Mouse (Mus musculus) right cerebral cortex, postnatal 14 days (tissue): ENCODE results near the gene Trappc13.

Source experiments
- DNase-seq: peaks from one replicate; pipeline ENCODE4 v3.0.0; 2022

Gene Trappc13

GRCm38 (mm10) chr13:104113782-104114181 is 64.5 kb downstream of the Trappc13 start:
- no peak for DNase-seq

GRCm38 (mm10) chr13:104112266-104112900 is 65.9 kb downstream of the Trappc13 start:
- no peak for DNase-seq

DNA sequence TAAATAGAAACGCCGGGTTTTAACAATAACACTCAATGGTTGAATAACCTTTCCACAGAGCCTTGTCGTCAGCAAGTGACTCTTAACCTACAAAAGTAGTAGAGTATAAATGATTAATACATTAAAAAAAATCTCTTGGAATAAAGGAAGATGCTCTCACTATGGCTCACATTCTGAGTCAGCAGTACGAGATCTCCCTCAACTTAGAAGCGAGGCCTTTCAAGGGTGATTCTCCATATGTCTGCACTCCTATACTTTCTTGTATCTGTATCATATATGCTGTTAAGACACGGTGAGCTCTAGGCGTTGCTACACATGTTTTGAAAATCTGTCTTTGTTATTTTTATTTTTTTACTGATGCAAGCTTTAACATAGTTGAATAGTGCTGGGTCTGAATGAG is 67.7 kb downstream of the Trappc13 start:
- DNase-seq: no peak

DNA sequence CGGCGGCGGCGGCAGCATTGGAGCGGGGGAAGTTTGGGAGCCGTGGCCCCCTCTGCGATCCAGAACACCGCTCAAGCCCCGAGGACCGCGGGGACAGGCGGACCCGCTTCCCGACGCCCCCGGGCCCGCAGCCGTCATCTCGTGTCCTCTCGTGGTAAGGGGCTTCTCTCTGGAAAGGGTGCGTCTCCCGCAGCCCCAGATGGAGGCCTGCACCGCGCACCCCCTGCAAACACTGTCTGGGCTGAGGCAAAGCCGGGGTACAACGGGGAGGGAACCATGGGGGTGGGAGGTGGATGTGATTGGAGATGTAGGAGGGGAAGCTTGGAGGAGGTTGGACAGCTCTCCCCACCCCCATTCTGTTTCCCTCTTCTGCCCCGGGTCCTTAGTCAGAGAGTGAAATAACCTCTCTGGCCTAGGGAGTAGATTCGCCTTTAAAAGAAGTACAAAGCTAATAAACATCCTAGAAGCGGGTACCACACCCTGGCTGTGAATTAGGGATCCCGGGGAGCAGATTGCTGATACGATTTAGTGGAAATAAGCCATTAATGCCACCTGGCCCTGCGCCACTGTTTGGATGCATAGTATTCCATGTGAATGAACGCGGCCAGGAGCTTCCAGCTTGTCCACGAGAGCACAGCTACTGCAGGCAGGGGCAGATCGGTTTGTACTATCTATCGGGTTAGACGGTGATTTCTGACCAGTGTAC is 68.3 kb downstream of the Trappc13 start:
- peak; percentile 64 for DNase-seq

- DNase-seq: peak; percentile 87
Measured at GRCm38 (mm10) chr13:104109288-104109815, 68.9 kb downstream of the Trappc13 start, which contains the start of the genes Nln and Sgtb. TSS of gene Nln (minus strand) at chr13:104109614. TSS of gene Sgtb (plus strand) at chr13:104109741.

DNA sequence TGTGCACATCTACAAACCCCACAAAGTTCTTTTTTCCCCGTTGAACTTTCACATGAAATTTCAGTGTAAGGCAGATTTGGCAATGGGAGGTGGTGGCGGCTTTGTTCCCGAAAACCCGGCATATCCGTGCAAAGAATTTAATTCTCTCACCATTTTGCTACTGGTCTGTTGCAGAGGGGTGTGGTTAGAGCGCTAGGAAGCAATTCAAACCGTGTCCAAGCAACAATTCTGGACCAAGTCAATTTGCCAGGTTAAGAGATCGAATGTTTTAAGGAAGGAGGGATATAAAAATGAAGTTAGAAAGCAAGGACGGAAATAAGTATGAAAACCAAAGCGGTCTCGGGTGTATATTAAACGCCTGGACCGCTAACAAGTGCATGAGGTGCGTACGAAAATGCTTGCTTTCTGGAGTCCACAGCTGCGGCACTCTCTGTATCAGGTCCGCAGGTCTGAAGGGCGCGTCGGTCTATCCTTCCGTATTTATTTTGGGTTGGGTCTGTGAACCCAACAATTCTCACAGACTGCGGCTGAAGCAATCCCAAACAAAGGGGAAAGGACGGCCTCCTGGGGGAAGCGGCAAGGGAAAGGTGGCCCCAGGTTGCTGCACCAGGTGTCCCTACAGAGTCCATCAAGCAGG is 69.5 kb downstream of the Trappc13 start:
- DNase-seq: no peak

GRCm38 (mm10) chr13:104101606-104102235 is 76.5 kb downstream of the Trappc13 start:
- DNase-seq: no peak

- DNase-seq: no peak
Measured at GRCm38 (mm10) chr13:104100416-104100815, 77.9 kb downstream of the Trappc13 start.

GRCm38 (mm10) chr13:104097190-104097589 is 81.1 kb downstream of the Trappc13 start:
- DNase-seq: no peak

DNA sequence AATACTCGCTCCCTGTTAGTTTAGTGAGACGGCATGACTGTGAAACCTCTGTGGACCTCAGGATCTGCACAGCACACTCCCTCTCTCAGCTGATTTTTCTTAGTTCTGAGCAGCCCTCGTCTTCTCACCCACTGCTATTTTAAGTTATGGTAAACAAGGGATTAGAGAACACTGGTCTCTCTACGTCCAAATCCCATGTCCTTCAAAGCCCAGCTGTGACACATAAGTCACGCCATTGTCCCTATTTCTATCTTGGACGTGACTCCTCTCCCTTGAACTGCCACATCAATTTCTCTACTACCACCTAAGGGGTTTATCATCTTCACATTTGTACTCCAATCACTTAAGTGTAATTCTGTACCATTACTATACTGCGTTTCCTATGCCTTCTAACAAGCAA is 82.3 kb downstream of the Trappc13 start:
- no peak for DNase-seq

- DNase-seq: no peak
Measured at GRCm38 (mm10) chr13:104094531-104095385, 83.5 kb downstream of the Trappc13 start.
